Mouse (Mus musculus): ENCODE data around the gene Mbd3. TPM values are rescaled to one million over a fixed set of nuclear protein-coding genes. Genes with fewer than 3 reads are reported as not detected.

The Mbd3 gene
- polyA plus RNA-seq, 1 experiment from 2014 or later: 365 TPM

- peak overlapping the region; percentile 100 for H3K27ac ChIP-seq
- peaks cover 52% of the 10 kb centered on the region for H3K4me1 ChIP-seq (replicated peaks)
- no peak for DNase-seq (ENCODE audit: low spot score)
- H3K36me3 ChIP-seq: peaks cover 22% of the 10 kb centered on the region
- peaks cover 13% of the 10 kb centered on the region for H3K27me3 ChIP-seq (ENCODE audit: insufficient read depth, poor library complexity, severe bottlenecking)
- whole genome bisulfite sequencing: 14% methylated on average over 8 of the region's 8 CpGs
- no peaks in the 10 kb centered on the region for H3K9me3 ChIP-seq
- peak overlapping the region; percentile 98 for H3K4me3 ChIP-seq
Observed at GRCm38 (mm10) chr10:80434233-80434592, 34.9 kb upstream of the Mbd3 start.

GRCm38 (mm10) chr10:80433513-80434232 is 34.3 kb upstream of the Mbd3 start, which contains the start of gene Tcf3:
TSS of gene Tcf3 (minus strand) at chr10:80433647.
- Histone ChIP-seq H3K27me3 (ENCODE audit: insufficient read depth, poor library complexity, severe bottlenecking) (peaks cover 13% of the 10 kb centered on the region), H3K9me3 (no peaks in the 10 kb centered on the region), H3K27ac (peak within 1 kb of the TSS; percentile 100), H3K4me3 (peak within 1 kb of the TSS; percentile 98), H3K36me3 (peaks cover 28% of the 10 kb centered on the region), H3K4me1 (replicated peaks) (peaks cover 52% of the 10 kb centered on the region)
- DNase-seq (ENCODE audit: low spot score): peak; percentile 96
- 1% methylated on average over 59 of the region's 61 CpGs for WGBS

GRCm38 (mm10) chr10:80432936-80433512 is 33.7 kb upstream of the Mbd3 start:
- peak; percentile 64 for DNase-seq (ENCODE audit: low spot score)
- Histone ChIP-seq H3K9me3 (no peaks in the 10 kb centered on the region), H3K27ac (peak overlapping the region; percentile 100), H3K27me3 (ENCODE audit: insufficient read depth, poor library complexity, severe bottlenecking) (peaks cover 13% of the 10 kb centered on the region), H3K36me3 (peaks cover 34% of the 10 kb centered on the region), H3K4me3 (peak overlapping the region; percentile 98), H3K4me1 (replicated peaks) (peaks cover 51% of the 10 kb centered on the region)
- whole genome bisulfite sequencing: under 1% methylated on average over 57 of the region's 60 CpGs

- no peaks in the 10 kb centered on the region for H3K9me3 ChIP-seq
- peaks cover 7% of the 10 kb centered on the region; the same call in 1 of the 2 replicates for H3K27me3 ChIP-seq (ENCODE audit: insufficient read depth, poor library complexity, severe bottlenecking)
- DNase-seq (ENCODE audit: low spot score): no peak
- H3K36me3 ChIP-seq: peaks cover 40% of the 10 kb centered on the region
- H3K4me1 ChIP-seq (replicated peaks): peaks cover 45% of the 10 kb centered on the region
- WGBS: 4% methylated on average over 4 of the region's 4 CpGs
- peak overlapping the region; percentile 100 for H3K27ac ChIP-seq
- H3K4me3 ChIP-seq: peak overlapping the region; percentile 98
Observed at GRCm38 (mm10) chr10:80432387-80432785, 33.0 kb upstream of the Mbd3 start.

- H3K4me1 ChIP-seq (replicated peaks): peaks cover 45% of the 10 kb centered on the region
- H3K9me3 ChIP-seq: no peaks in the 10 kb centered on the region
- peaks cover 6% of the 10 kb centered on the region; the same call in 1 of the 2 replicates for H3K27me3 ChIP-seq (ENCODE audit: insufficient read depth, poor library complexity, severe bottlenecking)
- no peak for DNase-seq (ENCODE audit: low spot score)
- H3K4me3 ChIP-seq: peak overlapping the region; percentile 98
- 24% methylated on average over 16 of the region's 16 CpGs for WGBS
- peaks cover 47% of the 10 kb centered on the region for H3K36me3 ChIP-seq
- peak overlapping the region; percentile 100 for H3K27ac ChIP-seq
Observed at GRCm38 (mm10) chr10:80431570-80432386, 32.4 kb upstream of the Mbd3 start.

- H3K9me3 ChIP-seq: peaks cover 9% of the 10 kb centered on the region
- peaks cover 60% of the 10 kb centered on the region for H3K36me3 ChIP-seq
- H3K4me3 ChIP-seq: peak overlapping the region; percentile 98; the same call in 1 of the 2 replicates
- peaks cover 36% of the 10 kb centered on the region for H3K4me1 ChIP-seq (replicated peaks)
- H3K27ac ChIP-seq: peak overlapping the region; percentile 100; the same call in 1 of the 2 replicates
- H3K27me3 ChIP-seq (ENCODE audit: insufficient read depth, poor library complexity, severe bottlenecking): no peaks in the 10 kb centered on the region
- WGBS: 73% methylated on average over 8 of the region's 8 CpGs
- no peak for DNase-seq (ENCODE audit: low spot score)
Observed at GRCm38 (mm10) chr10:80430375-80430980, 31.1 kb upstream of the Mbd3 start.

- H3K36me3 ChIP-seq: peaks cover 66% of the 10 kb centered on the region
- DNase-seq (ENCODE audit: low spot score): no peak
- 0 out of 2 replicates have a peak overlapping the region, but pooled peaks have one; percentile 98 for H3K4me3 ChIP-seq
- peaks cover 32% of the 10 kb centered on the region for H3K4me1 ChIP-seq (replicated peaks)
- no peak overlapping the region; the same call in 1 of the 2 replicates for H3K27ac ChIP-seq
- no peaks in the 10 kb centered on the region for H3K27me3 ChIP-seq (ENCODE audit: insufficient read depth, poor library complexity, severe bottlenecking)
- H3K9me3 ChIP-seq: peaks cover 14% of the 10 kb centered on the region
- WGBS: 89% methylated on average over 8 of the region's 8 CpGs
Observed at GRCm38 (mm10) chr10:80429800-80430199, 30.4 kb upstream of the Mbd3 start.

- no peak overlapping the region for H3K4me3 ChIP-seq
- H3K9me3 ChIP-seq: peaks cover 14% of the 10 kb centered on the region
- peaks cover 17% of the 10 kb centered on the region for H3K4me1 ChIP-seq (replicated peaks)
- H3K36me3 ChIP-seq: peaks cover 100% of the 10 kb centered on the region
- no peak overlapping the region for H3K27ac ChIP-seq
- DNase-seq (ENCODE audit: low spot score): no peak
- no peaks in the 10 kb centered on the region for H3K27me3 ChIP-seq (ENCODE audit: insufficient read depth, poor library complexity, severe bottlenecking)
- 93% methylated on average over 3 of the region's 3 CpGs for WGBS
Observed at GRCm38 (mm10) chr10:80425041-80425440, 25.7 kb upstream of the Mbd3 start.

GRCm38 (mm10) chr10:80423562-80423961 is 24.2 kb upstream of the Mbd3 start:
- peaks cover 14% of the 10 kb centered on the region for H3K4me1 ChIP-seq (replicated peaks)
- DNase-seq (ENCODE audit: low spot score): no peak
- no peak overlapping the region for H3K4me3 ChIP-seq
- H3K36me3 ChIP-seq: peaks cover 100% of the 10 kb centered on the region
- H3K9me3 ChIP-seq: peaks cover 14% of the 10 kb centered on the region
- no peaks in the 10 kb centered on the region for H3K27me3 ChIP-seq (ENCODE audit: insufficient read depth, poor library complexity, severe bottlenecking)
- 63% methylated on average over 4 of the region's 4 CpGs for WGBS
- peak overlapping the region; percentile 56; the same call in 1 of the 2 replicates for H3K27ac ChIP-seq

- H3K27me3 ChIP-seq (ENCODE audit: insufficient read depth, poor library complexity, severe bottlenecking): no peaks in the 10 kb centered on the region
- WGBS: 90% methylated on average over 9 of the region's 9 CpGs
- H3K4me1 ChIP-seq (replicated peaks): peaks cover 16% of the 10 kb centered on the region
- no peak for DNase-seq (ENCODE audit: low spot score)
- H3K36me3 ChIP-seq: peaks cover 100% of the 10 kb centered on the region
- peaks cover 14% of the 10 kb centered on the region for H3K9me3 ChIP-seq
- no peak overlapping the region for H3K4me3 ChIP-seq
- peak overlapping the region; percentile 30; the same call in 1 of the 2 replicates for H3K27ac ChIP-seq
Observed at GRCm38 (mm10) chr10:80421651-80422472, 22.5 kb upstream of the Mbd3 start.

- Histone ChIP-seq H3K4me1 (replicated peaks) (peaks cover 16% of the 10 kb centered on the region), H3K9me3 (peaks cover 12% of the 10 kb centered on the region), H3K4me3 (no peak overlapping the region), H3K27ac (peak overlapping the region; percentile 54), H3K27me3 (ENCODE audit: insufficient read depth, poor library complexity, severe bottlenecking) (no peaks in the 10 kb centered on the region), H3K36me3 (peaks cover 100% of the 10 kb centered on the region)
- 97% methylated on average over 8 of the region's 8 CpGs for WGBS
- DNase-seq (ENCODE audit: low spot score): no peak
Observed at GRCm38 (mm10) chr10:80421208-80421607, 21.9 kb upstream of the Mbd3 start.
